Mouse (Mus musculus) brain, embryonic 14.5 days (tissue): Measurements from ENCODE around the gene Rpl4.

Experiments used
- CTCF ChIP-seq: fragments of 200-500 bp; IDR thresholded peaks from 2 replicates; pipeline ENCODE4 v1.5.1; 2012; ENCODE audit warnings: inconsistent platforms, mild to moderate bottlenecking, moderate library complexity, borderline replicate concordance; ENCODE audit not compliant: insufficient read depth, insufficient read length; ENCODE audit errors: extremely low read depth
- POLR2A ChIP-seq: fragments of 200-500 bp; IDR thresholded peaks from 2 replicates; pipeline ENCODE4 v1.6.1; 2012; ENCODE audit warnings: mild to moderate bottlenecking, inconsistent platforms, borderline replicate concordance; ENCODE audit not compliant: poor library complexity, insufficient read depth, insufficient read length, severe bottlenecking; ENCODE audit errors: extremely low read depth

DNA sequence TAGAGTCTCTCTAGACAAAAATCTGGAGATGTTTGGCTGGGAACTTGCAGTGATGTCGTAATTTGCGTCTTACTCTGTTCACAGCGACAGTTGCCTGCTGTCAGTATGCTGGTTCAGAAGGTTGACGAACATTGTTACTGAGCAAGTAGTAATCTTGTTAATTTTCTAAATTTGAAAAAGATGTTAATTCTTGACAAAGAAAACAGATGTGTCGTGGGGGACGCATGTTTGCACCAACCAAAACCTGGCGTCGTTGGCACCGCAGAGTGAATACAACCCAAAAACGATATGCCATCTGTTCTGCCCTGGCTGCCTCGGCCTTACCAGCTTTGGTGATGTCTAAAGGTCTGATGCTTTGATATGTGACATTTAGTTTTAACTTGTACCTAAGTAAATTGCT is 2.2 kb downstream of the Rpl4 start:
- no peak for TF ChIP-seq CTCF
- TF ChIP-seq POLR2A: no peak
